Mouse (Mus musculus) hindlimb bud, embryonic 11.5 days (tissue): ENCODE results near the gene Mark2.

Source experiments
- DNase-seq: peaks from one replicate; pipeline ENCODE4 v3.0.0-alpha.2; 2012; ENCODE audit warnings: low read depth, low spot score; ENCODE audit errors: extremely low spot score

The Mark2 gene

GRCm38 (mm10) chr19:7335656-7336055 is 6.0 kb downstream of the Mark2 start:
- DNase-seq, result no peak

DNA sequence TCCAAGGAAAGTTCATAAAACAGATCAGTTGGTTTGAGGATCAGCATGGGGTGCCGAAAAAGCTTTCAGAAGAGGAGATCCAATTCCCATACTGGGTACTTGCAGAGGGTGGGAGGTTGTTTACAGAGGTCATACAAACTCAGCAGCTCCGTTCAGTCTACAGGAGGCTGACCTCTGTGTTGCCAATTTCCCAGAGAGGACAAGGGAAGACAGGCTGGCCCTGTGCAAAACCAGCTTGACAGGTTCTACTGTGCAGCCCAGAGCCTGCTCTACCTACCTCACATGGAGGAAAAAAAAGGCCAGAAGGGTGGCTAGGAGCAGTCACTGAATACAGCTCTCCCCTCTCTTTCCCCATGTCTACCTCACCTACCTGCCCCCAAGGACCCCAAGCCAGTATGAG is 7.6 kb downstream of the Mark2 start:
- no peak for DNase-seq

DNA sequence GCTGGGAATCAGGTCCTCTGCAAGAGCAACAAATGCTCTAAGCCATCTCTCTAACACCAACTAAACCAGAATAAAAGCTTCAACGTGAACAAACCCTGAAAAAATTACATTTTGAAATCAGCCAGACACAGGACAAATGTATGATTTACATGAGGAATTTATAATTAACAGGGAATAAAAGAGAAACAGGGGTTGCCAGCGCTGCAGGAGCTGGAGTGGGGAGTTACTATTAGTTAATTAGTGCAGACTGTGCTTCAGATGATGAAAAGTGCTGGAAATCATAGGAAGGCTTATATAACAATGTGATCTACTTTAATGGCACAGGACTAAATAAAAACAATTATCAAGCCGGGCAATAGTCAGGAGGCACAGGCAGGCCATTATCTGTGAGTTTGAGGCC is 20.3 kb downstream of the Mark2 start:
- DNase-seq, result no peak

DNA sequence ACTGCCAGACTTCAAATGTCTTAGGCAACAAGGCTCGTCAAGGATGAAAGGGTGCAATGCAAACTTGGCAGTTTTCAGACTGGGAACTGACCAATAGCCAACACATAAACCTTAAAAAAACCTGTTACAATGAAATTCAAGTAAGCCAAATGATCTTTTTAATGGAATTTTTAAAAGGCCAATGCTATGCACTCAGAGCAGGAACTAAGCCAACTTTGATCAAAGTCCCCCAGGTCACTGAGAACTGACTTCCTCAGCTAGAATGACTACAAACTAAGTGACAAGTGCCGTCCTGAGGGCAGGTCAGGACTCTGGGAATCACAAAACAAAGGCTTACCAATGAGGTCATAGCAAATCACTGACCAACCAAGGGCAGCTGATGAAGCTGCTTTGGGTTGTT is 21.5 kb downstream of the Mark2 start:
- no peak for DNase-seq

DNA sequence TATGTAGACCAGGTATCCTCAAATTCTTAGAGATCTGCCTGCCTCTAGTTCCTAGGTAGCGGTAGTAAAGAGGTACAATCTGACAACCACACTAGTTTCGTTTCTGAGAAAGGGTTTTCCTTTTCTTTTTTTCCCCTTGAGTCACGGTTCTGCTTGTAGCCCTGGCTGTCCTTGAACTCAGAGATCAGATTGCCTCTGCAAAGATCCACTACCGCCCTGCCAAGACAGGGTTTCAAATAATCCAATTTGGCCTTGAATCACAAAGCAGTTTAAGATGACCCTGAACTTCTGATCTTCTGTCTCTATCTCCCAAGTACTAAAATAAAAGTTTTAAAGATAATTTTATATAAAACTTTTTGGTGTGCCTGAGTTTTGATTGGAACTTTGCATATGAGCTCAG is 23.9 kb downstream of the Mark2 start:
- no peak for DNase-seq

DNA sequence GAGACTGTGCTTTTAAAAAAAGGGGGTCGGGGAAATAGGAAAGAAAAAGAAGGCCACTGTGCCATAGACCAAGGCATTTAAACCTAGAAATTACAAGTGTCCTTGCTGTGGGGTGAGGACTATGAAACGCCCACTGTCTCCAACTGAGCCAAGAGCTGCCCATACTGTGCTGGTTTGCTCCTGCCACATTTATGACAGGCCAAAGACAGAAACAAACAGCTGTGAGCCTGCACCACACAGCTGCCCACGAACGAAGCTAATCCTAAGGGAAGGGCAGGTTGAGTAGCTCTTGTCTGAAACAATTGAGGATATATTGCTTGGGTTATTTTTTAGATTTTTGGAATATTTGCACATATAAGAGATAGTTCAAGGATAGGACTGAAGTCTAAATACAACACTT is 24.8 kb downstream of the Mark2 start:
- no peak for DNase-seq

DNA sequence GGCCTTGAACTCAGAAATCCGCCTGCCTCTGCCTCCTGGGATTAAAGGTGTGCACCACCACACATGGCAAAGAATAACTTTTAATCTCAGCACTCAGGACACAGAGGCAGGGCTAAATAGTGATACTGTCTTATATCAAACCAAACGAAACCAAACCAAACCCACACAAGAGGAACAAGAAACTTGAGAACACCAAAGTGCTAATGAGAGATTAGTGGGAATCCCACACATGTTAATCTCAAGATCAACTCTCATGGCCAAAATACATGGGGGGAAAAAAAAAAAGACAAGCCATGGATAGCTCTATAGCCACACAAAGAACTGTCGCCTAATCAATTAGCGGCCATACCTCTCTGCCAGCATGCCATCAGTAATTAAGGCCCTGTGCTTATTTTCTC is 26.1 kb downstream of the Mark2 start:
- DNase-seq, result no peak

- no peak for DNase-seq
These were observed 26.6 kb downstream of the Mark2 start for GRCm38 (mm10) chr19:7314976-7315586.

- DNase-seq, result no peak
These were observed 28.0 kb downstream of the Mark2 start for GRCm38 (mm10) chr19:7313660-7314059.

DNA sequence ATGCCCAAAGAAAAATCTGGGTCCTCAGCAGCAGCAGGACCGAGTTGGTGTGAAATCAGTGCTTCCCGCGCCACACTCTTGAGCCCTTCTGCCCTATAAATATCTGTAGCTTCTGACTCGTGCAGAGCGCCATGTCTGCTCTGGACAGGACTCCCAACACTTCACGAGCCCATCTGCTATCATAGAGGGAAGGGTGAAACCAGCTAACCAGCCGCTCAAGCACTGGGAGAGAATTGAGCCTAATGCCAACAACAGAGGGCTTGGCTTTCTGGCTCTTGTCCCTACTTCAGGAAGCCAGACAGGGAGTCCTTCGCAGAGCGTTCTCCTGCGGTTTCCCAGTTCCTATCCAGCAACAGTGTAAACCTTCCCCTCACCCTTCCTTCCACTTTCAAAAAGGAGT is 30.4 kb downstream of the Mark2 start:
- DNase-seq, result no peak

DNA sequence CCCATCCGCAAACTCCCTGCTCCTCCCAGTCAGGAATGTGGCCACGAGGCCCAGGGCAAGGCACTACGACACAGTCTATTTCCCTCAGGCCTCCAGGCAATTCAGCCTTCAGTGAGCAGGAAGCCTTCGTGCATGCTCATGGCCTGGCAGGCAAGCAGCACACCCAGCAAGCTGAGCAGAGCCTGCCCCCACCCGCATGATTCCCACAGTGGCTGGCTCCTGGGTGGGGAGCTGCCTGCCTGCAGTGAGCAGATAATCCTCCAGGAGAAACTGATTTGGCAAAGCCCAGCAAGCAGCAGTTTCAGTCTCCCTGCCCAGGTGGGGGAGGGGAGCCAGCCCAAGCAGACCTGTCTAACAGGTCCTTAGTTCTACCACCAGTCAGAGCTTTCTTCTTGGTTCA is 31.0 kb downstream of the Mark2 start:
- DNase-seq, result no peak

- DNase-seq, result no peak
These were observed 31.8 kb downstream of the Mark2 start for GRCm38 (mm10) chr19:7309738-7310330.

GRCm38 (mm10) chr19:7307995-7308770 is 33.5 kb downstream of the Mark2 start:
- DNase-seq, result no peak

- no peak for DNase-seq
These were observed 34.7 kb downstream of the Mark2 start for GRCm38 (mm10) chr19:7306968-7307367.

DNA sequence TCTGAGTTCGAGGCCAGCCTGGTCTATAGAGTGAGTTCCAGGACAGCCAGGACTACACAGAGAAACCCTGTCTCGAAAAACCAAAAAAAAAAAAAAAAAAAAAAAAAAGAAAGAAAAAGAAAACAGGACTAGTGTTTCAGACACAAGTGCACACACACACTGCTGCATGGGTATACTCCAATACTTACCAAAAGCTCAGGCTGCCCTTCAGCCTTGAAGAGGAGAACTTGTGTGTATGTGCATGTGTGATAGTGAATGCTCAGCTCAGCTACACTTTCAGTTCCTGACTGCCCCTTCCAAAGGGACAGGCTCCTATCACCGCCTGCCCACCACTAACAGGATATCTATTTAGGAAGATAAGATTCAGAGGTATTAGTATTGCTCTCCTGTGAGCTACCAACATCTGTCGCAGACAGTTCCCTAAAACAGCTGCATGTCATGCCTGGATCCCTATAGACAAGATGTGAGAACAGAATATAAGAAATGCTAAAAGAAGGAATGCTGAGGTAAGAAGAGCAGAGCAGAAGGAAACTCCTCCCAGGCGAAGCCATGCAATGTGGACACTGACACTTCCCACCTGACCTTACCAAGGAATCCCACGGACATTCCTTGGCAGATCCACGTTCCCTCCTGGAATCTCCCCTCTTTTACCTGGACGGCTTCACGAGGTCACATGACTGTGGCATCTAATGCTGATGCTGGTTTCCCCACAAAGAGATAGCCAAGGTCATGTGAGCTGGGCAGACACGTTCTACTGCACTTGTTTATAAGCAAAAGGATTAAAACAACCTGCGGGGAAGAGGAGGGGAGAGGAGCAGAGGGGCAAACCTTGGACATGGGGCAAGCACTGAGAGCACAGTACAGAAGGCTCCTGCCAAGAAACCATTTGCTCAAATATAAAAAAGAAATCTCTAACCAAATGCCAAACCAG is 36.0 kb downstream of the Mark2 start:
- DNase-seq, result no peak

DNA sequence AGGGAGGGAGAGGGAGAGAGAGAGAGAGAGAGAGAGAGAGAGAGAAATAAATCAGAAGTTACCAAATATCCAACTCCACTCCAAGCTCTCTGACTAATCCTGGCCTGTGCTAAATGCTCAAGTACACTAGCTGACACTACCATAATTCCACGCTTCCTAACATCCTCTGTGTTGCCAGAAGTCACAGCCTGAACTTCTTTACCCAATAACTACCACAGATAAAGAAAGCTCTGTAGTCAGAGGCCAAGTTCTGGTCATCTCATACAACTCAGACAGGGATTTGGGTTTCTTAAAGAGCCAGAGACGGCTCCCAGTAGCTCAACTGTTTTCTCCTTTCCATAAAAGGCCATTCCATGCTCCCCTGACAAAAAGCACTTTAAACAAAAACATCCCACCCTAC is 36.9 kb downstream of the Mark2 start:
- no peak for DNase-seq

- DNase-seq, result no peak
These were observed 37.9 kb downstream of the Mark2 start for GRCm38 (mm10) chr19:7303796-7304195.

- no peak for DNase-seq
These were observed 39.2 kb downstream of the Mark2 start for GRCm38 (mm10) chr19:7302493-7302797.

- no peak for DNase-seq
These were observed 39.8 kb downstream of the Mark2 start for GRCm38 (mm10) chr19:7301647-7302492.

DNA sequence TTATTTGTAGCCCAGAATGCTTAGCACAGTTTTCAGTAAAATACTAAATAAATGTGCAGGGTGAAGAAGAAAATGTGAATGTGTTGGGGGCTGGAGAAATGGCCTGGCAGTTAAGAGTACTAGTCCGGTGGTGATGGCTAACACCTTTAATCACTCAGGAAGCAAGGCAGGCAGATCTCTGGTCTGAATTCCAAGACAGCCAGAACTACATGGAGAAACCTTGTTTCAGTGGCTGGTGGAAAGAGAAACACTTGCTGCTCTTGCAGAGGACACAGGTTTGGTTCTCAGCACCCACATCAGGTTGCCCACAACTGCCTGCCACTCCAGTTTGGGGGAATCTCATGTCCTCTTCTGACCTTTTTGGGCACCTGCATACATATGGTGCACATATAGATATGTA is 41.6 kb downstream of the Mark2 start:
- DNase-seq, result no peak

- no peak for DNase-seq
These were observed 42.6 kb downstream of the Mark2 start for GRCm38 (mm10) chr19:7299052-7299451.
